Mouse (Mus musculus): ENCODE data around the gene Pgm5. TPM values are rescaled to one million over a fixed set of nuclear protein-coding genes. Genes with fewer than 3 reads are reported as not detected.

Gene Pgm5
- polyA plus RNA-seq, 1 experiment: 2.4 TPM

GRCm38 (mm10) chr19:24899578-24900544 is 38.2 kb upstream of the Pgm5 start:
- peak overlapping the region; percentile 97 for H3K27ac ChIP-seq (ENCODE audit: control insufficient read depth, insufficient read depth, low read depth, low read length, poor library complexity)
- H3K4me1 ChIP-seq (ENCODE audit: control insufficient read depth, insufficient read depth, low read length): no peaks in the 10 kb centered on the region; the same call in 1 of the 2 replicates
- under 1% methylated on average over 84 of the region's 84 CpGs for WGBS
- peak overlapping the region; percentile 93 for H3K4me3 ChIP-seq (replicated peaks; ENCODE audit: control insufficient read depth, low read depth, low read length)
- TF ChIP-seq CTCF (IDR thresholded peaks at IDR 0.05; ENCODE audit: control insufficient read depth, insufficient read depth, low read length) (peak; percentile 34), POLR2A (IDR thresholded peaks at IDR 0.05; ENCODE audit: borderline replicate concordance, control insufficient read depth, low read depth, low read length) (peak; percentile 47; the same call in 1 of the 2 replicates)

GRCm38 (mm10) chr19:24898737-24899577 is 37.3 kb upstream of the Pgm5 start:
- TF ChIP-seq CTCF (IDR thresholded peaks at IDR 0.05; ENCODE audit: control insufficient read depth, insufficient read depth, low read length) (no peak), POLR2A (IDR thresholded peaks at IDR 0.05; ENCODE audit: borderline replicate concordance, control insufficient read depth, low read depth, low read length) (no peak)
- 5% methylated on average over 34 of the region's 34 CpGs for WGBS
- Histone ChIP-seq H3K27ac (ENCODE audit: control insufficient read depth, insufficient read depth, low read depth, low read length, poor library complexity) (peak overlapping the region; percentile 97), H3K4me1 (ENCODE audit: control insufficient read depth, insufficient read depth, low read length) (no peaks in the 10 kb centered on the region; the same call in 1 of the 2 replicates), H3K4me3 (replicated peaks; ENCODE audit: control insufficient read depth, low read depth, low read length) (peak overlapping the region; percentile 93)

- no peak overlapping the region for H3K27ac ChIP-seq (ENCODE audit: control insufficient read depth, insufficient read depth, low read depth, low read length, poor library complexity)
- no peak for TF ChIP-seq POLR2A (IDR thresholded peaks at IDR 0.05; ENCODE audit: borderline replicate concordance, control insufficient read depth, low read depth, low read length)
- no peak for TF ChIP-seq CTCF (IDR thresholded peaks at IDR 0.05; ENCODE audit: control insufficient read depth, insufficient read depth, low read length)
- H3K4me3 ChIP-seq (replicated peaks; ENCODE audit: control insufficient read depth, low read depth, low read length): no peak overlapping the region
- 8% methylated on average over 20 of the region's 20 CpGs for WGBS
- no peaks in the 10 kb centered on the region; the same call in 1 of the 2 replicates for H3K4me1 ChIP-seq (ENCODE audit: control insufficient read depth, insufficient read depth, low read length)
Observed at GRCm38 (mm10) chr19:24897896-24898736, 36.5 kb upstream of the Pgm5 start.

GRCm38 (mm10) chr19:24897006-24897895 is 35.6 kb upstream of the Pgm5 start:
- WGBS: 6% methylated on average over 57 of the region's 57 CpGs
- TF ChIP-seq POLR2A (IDR thresholded peaks at IDR 0.05; ENCODE audit: borderline replicate concordance, control insufficient read depth, low read depth, low read length) (no peak), CTCF (IDR thresholded peaks at IDR 0.05; ENCODE audit: control insufficient read depth, insufficient read depth, low read length) (no peak)
- no peak overlapping the region for H3K4me3 ChIP-seq (replicated peaks; ENCODE audit: control insufficient read depth, low read depth, low read length)

GRCm38 (mm10) chr19:24896536-24896935 is 34.9 kb upstream of the Pgm5 start:
- H3K4me1 ChIP-seq (ENCODE audit: control insufficient read depth, insufficient read depth, low read length): no peaks in the 10 kb centered on the region
- H3K4me3 ChIP-seq (replicated peaks; ENCODE audit: control insufficient read depth, low read depth, low read length): no peak overlapping the region
- no peak for TF ChIP-seq CTCF (IDR thresholded peaks at IDR 0.05; ENCODE audit: control insufficient read depth, insufficient read depth, low read length)
- TF ChIP-seq POLR2A (IDR thresholded peaks at IDR 0.05; ENCODE audit: borderline replicate concordance, control insufficient read depth, low read depth, low read length): no peak
- 28% methylated on average over 4 of the region's 4 CpGs for WGBS
- H3K27ac ChIP-seq (ENCODE audit: control insufficient read depth, insufficient read depth, low read depth, low read length, poor library complexity): no peak overlapping the region

More at GRCm38 (mm10) chr19:24897006-24897895, 35.6 kb upstream of the Pgm5 start:
- no peaks in the 10 kb centered on the region for H3K4me1 ChIP-seq (ENCODE audit: control insufficient read depth, insufficient read depth, low read length)
- no peak overlapping the region for H3K27ac ChIP-seq (ENCODE audit: control insufficient read depth, insufficient read depth, low read depth, low read length, poor library complexity)

GRCm38 (mm10) chr19:24886888-24887287 is 25.2 kb upstream of the Pgm5 start:
- TF ChIP-seq POLR2A (IDR thresholded peaks at IDR 0.05; ENCODE audit: borderline replicate concordance, control insufficient read depth, low read depth, low read length) (no peak), CTCF (IDR thresholded peaks at IDR 0.05; ENCODE audit: control insufficient read depth, insufficient read depth, low read length) (no peak)
- Histone ChIP-seq H3K4me1 (ENCODE audit: control insufficient read depth, insufficient read depth, low read length) (no peaks in the 10 kb centered on the region), H3K4me3 (replicated peaks; ENCODE audit: control insufficient read depth, low read depth, low read length) (no peak overlapping the region), H3K27ac (ENCODE audit: control insufficient read depth, insufficient read depth, low read depth, low read length, poor library complexity) (no peak overlapping the region)
- WGBS: 57% methylated on average over 3 of the region's 3 CpGs

- TF ChIP-seq CTCF (IDR thresholded peaks at IDR 0.05; ENCODE audit: control insufficient read depth, insufficient read depth, low read length) (peak; percentile 75), POLR2A (IDR thresholded peaks at IDR 0.05; ENCODE audit: borderline replicate concordance, control insufficient read depth, low read depth, low read length) (no peak)
- Histone ChIP-seq H3K4me3 (replicated peaks; ENCODE audit: control insufficient read depth, low read depth, low read length) (no peak overlapping the region), H3K27ac (ENCODE audit: control insufficient read depth, insufficient read depth, low read depth, low read length, poor library complexity) (no peak overlapping the region), H3K4me1 (ENCODE audit: control insufficient read depth, insufficient read depth, low read length) (no peaks in the 10 kb centered on the region)
- 10% methylated on average over 5 of the region's 5 CpGs for WGBS
Observed at GRCm38 (mm10) chr19:24885504-24885903, 23.8 kb upstream of the Pgm5 start.
